Mouse (Mus musculus) liver, embryonic 13.5 days (tissue): ENCODE data around the gene Fen1. TPM values are rescaled to one million over a fixed set of nuclear protein-coding genes. Genes with fewer than 3 reads are reported as not detected.
A peak's percentile ranks its signal among the peaks of the same experiment; 100 is the strongest.

Source experiments
- ATAC-seq: fragments of 200-750 bp; cut with Nextera tagmentation; 2 replicates; pipeline ENCODE4 v1.8.0; 2017; ENCODE audit warnings: low read depth, mild to moderate bottlenecking, moderate number of reproducible peaks, moderate library complexity
- DNase-seq: peaks from one replicate; pipeline ENCODE4 v3.0.0; 2022
- H3K27ac ChIP-seq: fragments of 300-500 bp; sonication (generic); 2 replicates; pipeline ENCODE4 v1.5.1; 2015; ENCODE audit warnings: moderate library complexity, mild to moderate bottlenecking, inconsistent platforms
- H3K27me3 ChIP-seq: fragments of 300-500 bp; sonication (generic); 2 replicates; pipeline ENCODE4 v1.6.1; 2015; ENCODE audit warnings: mild to moderate bottlenecking, inconsistent platforms
- H3K36me3 ChIP-seq: fragments of 300-500 bp; sonication (generic); 2 replicates; pipeline ENCODE4 v1.6.1; 2015; ENCODE audit warnings: mild to moderate bottlenecking, inconsistent platforms
- H3K4me1 ChIP-seq: fragments of 300-500 bp; sonication (generic); replicated peaks from 2 replicates; pipeline ENCODE4 v1.6.1; 2015; ENCODE audit warnings: inconsistent platforms
- H3K4me2 ChIP-seq: fragments of 300-500 bp; sonication (generic); 2 replicates; pipeline ENCODE4 v1.6.1; 2015; ENCODE audit warnings: inconsistent platforms, mild to moderate bottlenecking, moderate library complexity
- H3K4me3 ChIP-seq: fragments of 300-500 bp; sonication (generic); replicated peaks from 2 replicates; pipeline ENCODE4 v1.5.1; 2015; ENCODE audit warnings: mild to moderate bottlenecking, inconsistent platforms
- H3K9ac ChIP-seq: fragments of 300-500 bp; sonication (generic); 2 replicates; pipeline ENCODE4 v1.6.1; 2015; ENCODE audit warnings: mild to moderate bottlenecking, inconsistent platforms
- H3K9me3 ChIP-seq: fragments of 300-500 bp; sonication (generic); replicated peaks from 2 replicates; pipeline ENCODE4 v1.6.1; 2016; ENCODE audit warnings: inconsistent platforms
- WGBS: fragments of 180-500 bp; shearing (Covaris S2); methylation state at CpG from one replicate; pipeline ENCODE4 v1.1.7; 2015; ENCODE audit not compliant: insufficient replicate concordance; 5-methylcytosine and 5-hydroxymethylcytosine counted together
- polyA plus RNA-seq: library from polyadenylated mRNA; unstranded; fragments of >200 nt; fragmentation: Nextera tagmentation; extraction: Ambion mirVana; gene quantifications from 2 replicates; pipeline ENCODE4 v1.2.1, GENCODE M21; 2015

Fen1 gene
- polyA plus RNA-seq, 1 experiment from 2014 or later = 190 TPM

DNA sequence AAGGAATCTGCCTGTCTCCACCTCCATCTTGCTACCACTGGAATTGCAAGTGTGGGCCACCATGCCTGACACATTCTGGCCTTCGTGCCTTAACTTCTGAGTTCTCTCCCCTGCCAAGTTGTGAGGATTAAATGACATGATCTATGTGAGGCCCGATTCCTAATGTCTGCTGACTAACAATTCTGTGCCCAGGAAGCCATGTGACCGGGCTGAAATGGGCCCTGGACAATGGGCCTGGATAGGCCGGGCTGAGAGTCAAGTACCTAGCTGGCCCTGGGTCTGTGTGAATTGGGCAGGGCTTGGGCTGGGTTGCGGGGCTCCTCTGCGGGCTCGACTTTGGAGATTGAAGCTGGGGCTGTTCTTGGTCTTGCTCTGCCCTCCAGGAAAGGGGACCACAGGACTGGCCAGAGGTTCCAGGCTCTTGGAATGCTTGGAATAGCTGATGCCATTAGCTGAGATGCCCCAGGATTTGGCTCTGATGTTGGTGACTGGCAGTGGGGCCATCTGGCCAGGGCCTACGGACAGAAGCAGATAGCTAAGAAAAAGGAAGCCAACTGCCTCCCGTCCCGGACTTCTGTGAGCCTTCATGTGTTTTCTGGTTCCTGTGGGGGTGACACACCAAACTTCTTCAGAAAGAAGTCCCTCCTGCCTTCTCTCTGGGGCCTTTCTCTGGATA, 10.0 kb upstream of the Fen1 start:
- 75% methylated on average over 10 of the region's 10 CpGs for WGBS
- H3K27ac ChIP-seq = no peak overlapping the region
- no peak overlapping the region for H3K4me3 ChIP-seq
- H3K4me2 ChIP-seq = no peak overlapping the region
- H3K36me3 ChIP-seq = peaks cover 57% of the 10 kb centered on the region
- no peak for DNase-seq
- no peaks in the 10 kb centered on the region for H3K27me3 ChIP-seq
- H3K4me1 ChIP-seq = peaks cover 19% of the 10 kb centered on the region
- no peaks in the 10 kb centered on the region for H3K9me3 ChIP-seq
- no peak overlapping the region for H3K9ac ChIP-seq
- no peak for ATAC-seq

DNA sequence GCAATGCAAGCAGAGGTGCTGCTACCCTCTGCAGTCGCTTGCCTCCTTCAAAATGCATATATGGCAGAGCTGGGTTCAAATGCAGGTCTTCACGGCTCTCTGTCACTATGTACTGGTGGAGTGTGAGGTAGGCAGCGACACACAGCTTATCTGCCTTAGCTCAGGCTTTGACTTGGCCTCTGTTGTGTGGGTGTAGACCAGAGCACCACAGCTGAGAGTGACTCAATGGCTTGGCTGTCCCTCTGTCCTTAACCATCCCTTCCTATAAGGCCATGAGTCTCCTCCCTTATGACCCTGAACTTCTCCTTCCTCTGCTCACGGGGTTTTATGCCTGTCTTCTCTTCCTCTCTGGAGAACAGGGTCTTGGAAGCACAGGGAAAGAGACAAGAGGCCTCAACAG, 6.9 kb upstream of the Fen1 start:
- peaks cover 78% of the 10 kb centered on the region for H3K36me3 ChIP-seq
- H3K4me1 ChIP-seq = peaks cover 19% of the 10 kb centered on the region
- no peak overlapping the region for H3K27ac ChIP-seq
- DNase-seq (no peak), ATAC-seq (peak; percentile 52; the same call in 1 of the 2 replicates)
- H3K9ac ChIP-seq = no peak overlapping the region
- H3K4me3 ChIP-seq = no peak overlapping the region
- 48% methylated on average over 4 of the region's 4 CpGs for WGBS
- H3K27me3 ChIP-seq = no peaks in the 10 kb centered on the region
- H3K4me2 ChIP-seq = no peak overlapping the region
- no peaks in the 10 kb centered on the region for H3K9me3 ChIP-seq

DNA sequence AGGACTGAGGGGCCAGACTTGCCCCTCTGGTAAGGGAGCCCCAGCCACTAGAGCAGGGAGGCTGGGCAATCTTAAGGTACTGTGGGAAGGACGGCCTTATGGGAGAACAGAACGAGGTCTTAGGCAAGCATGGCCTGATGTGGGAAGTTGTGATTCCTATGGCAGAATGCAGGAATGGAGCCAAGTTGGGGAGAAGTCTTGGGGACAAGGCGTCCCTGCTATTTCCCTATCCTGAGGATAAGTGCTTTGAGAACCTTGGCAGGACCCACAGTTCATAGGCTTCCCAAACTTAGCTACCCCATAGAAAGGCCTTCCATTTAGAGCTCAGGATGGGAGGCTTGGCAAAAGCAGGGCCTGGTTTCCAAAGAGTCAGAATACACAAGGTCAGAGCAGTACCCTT, 4.9 kb upstream of the Fen1 start:
- no peaks in the 10 kb centered on the region for H3K27me3 ChIP-seq
- H3K9ac ChIP-seq = no peak overlapping the region
- DNase-seq (no peak), ATAC-seq (no peak)
- H3K4me1 ChIP-seq = peaks cover 33% of the 10 kb centered on the region
- 75% methylated on average over 3 of the region's 3 CpGs for WGBS
- no peak overlapping the region for H3K4me3 ChIP-seq
- no peak overlapping the region for H3K4me2 ChIP-seq
- H3K36me3 ChIP-seq = peaks cover 81% of the 10 kb centered on the region
- H3K9me3 ChIP-seq = no peaks in the 10 kb centered on the region
- H3K27ac ChIP-seq = no peak overlapping the region

DNA sequence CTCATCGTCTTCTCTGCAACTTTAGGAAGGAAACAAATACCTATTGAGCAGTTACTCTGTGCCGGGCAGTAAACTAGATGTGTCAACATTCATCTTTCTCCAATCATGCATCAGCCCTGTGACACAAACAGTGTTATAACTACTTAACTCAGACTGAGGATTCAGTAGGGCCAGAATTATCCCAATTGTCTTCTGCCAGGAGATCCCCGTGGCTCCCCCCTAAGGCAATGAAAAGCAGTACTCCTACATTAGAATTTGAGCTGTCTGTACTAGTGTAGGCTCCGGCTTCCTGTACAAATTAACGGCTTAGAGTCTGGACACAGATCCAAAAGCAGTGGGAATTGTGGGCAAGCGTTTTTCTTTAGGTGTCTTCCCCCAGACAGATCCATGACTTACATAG, 1.1 kb upstream of the Fen1 start:
- H3K27me3 ChIP-seq = no peaks in the 10 kb centered on the region
- peak overlapping the region; percentile 94 for H3K9ac ChIP-seq
- peaks cover 68% of the 10 kb centered on the region for H3K36me3 ChIP-seq
- ATAC-seq (no peak), DNase-seq (no peak)
- peaks cover 41% of the 10 kb centered on the region for H3K4me1 ChIP-seq
- H3K4me2 ChIP-seq = peak overlapping the region; percentile 96
- peak overlapping the region; percentile 91 for H3K4me3 ChIP-seq
- peak overlapping the region; percentile 96 for H3K27ac ChIP-seq
- H3K9me3 ChIP-seq = no peaks in the 10 kb centered on the region
- WGBS = 65% methylated on average over 6 of the region's 6 CpGs

DNA sequence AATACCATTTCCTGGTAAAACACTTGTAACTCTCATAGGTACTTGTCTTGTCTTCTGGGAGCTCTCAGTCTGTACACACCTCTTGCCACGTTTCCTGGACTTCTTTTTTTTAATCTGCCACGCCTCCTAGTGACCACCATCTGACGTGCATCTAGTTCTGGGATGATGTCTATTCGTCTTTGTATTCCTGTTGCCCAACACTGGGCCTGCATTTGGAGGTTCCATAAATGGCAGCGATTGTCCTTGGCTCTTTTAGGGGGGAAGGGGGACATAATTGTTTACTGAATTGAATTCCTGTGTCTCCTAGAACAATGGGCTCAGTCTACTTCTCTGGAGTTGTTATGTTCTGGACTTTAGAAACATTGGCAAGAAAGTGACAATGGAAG, 640 bp upstream of the Fen1 start:
- peaks cover 68% of the 10 kb centered on the region for H3K36me3 ChIP-seq
- peak overlapping the region; percentile 91 for H3K4me3 ChIP-seq
- peak overlapping the region; percentile 96 for H3K27ac ChIP-seq
- DNase-seq = peak; percentile 59
- peak overlapping the region; percentile 96 for H3K4me2 ChIP-seq
- no peaks in the 10 kb centered on the region for H3K27me3 ChIP-seq
- no peaks in the 10 kb centered on the region for H3K9me3 ChIP-seq
- ATAC-seq = no peak; the same call in 1 of the 2 replicates
- peaks cover 45% of the 10 kb centered on the region for H3K4me1 ChIP-seq
- H3K9ac ChIP-seq = peak overlapping the region; percentile 94
- under 1% methylated on average over 5 of the region's 5 CpGs for WGBS

DNA sequence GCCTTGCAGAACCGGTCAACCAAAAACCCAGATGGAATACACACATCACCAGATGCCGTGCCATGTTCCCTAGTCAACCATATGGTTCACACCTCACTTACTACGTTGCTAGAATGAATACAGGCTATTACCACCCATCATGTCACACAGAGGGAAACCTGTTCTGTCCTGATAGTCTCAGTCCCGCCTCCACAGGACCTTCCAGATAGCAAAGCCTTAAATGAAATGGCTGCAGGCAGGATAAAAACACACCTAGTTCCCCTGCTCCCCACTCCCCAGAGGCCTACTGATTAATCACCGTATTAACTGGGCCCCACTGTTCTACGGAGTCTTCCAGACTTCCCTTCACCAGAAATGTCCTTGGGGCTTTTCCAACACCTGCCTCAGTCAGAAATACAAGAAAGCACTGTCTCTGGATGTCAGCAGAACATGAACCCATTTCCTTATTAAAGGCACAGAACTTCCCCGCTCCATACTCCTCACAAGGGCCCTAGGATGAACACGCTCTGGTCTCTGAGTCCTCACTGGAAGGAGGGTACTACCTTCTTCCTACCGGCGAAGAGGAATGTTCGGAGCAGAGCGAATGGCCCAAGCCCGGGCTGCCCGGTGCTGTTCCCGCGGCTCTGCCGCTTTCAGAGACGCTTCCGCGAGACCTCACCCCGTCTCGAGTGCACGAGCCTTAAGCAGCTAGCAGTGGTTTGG, 672 bp downstream of the Fen1 start:
- H3K4me2 ChIP-seq = peak overlapping the region; percentile 96
- H3K4me1 ChIP-seq = peaks cover 55% of the 10 kb centered on the region
- H3K36me3 ChIP-seq = peaks cover 67% of the 10 kb centered on the region
- DNase-seq (peak; percentile 74), ATAC-seq (peak; percentile 84)
- peak overlapping the region; percentile 94 for H3K9ac ChIP-seq
- H3K27me3 ChIP-seq = no peaks in the 10 kb centered on the region
- WGBS = under 1% methylated on average over 23 of the region's 23 CpGs
- H3K4me3 ChIP-seq = peak overlapping the region; percentile 91
- peak overlapping the region; percentile 96 for H3K27ac ChIP-seq
- H3K9me3 ChIP-seq = no peaks in the 10 kb centered on the region

DNA sequence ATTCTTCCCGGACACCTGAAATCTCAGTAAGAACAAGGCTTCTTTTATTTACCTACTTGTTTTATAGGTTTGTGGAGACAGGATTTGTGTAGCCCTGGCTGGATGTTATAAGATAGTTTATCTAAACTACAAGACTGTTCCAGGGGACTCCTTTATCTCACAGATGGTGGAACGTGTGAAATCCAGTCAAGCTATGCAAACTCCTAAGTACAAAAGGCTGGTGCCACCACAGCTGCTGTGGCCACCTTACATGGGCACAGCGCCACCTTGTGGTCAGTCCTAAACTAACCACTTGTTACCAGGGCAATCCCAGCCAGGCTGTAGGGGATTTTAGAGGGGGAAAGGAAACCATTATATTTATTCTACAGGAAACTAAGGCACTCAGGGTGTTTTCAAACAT, 5.2 kb downstream of the Fen1 start:
- Histone ChIP-seq H3K4me2 (no peak overlapping the region), H3K9ac (no peak overlapping the region), H3K27ac (0 out of 2 replicates have a peak overlapping the region, but pooled peaks have one; percentile 21), H3K36me3 (peaks cover 84% of the 10 kb centered on the region), H3K4me1 (peaks cover 46% of the 10 kb centered on the region), H3K4me3 (no peak overlapping the region), H3K9me3 (no peaks in the 10 kb centered on the region), H3K27me3 (no peaks in the 10 kb centered on the region)
- peak; percentile 67 for DNase-seq
- ATAC-seq = no peak
- 25% methylated on average over 3 of the region's 3 CpGs for WGBS

DNA sequence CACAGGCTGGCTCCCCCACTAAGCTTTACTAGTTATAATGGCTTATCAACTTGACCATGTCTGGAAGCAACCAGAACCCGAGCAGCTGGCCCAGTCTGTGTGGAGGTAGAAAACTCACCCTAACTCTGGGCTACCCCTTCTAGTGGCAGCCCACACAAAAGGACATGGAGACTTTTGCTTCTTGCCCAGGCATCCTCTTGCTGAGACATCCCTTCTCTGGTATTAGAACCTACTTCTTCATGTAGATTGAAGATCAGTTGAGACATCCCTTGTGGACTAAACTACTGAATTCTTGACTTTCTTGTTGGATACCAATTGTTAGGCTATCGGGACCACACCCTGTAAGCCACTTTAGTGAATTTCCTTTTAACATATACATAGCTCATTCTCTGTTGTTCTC, 5.7 kb downstream of the Fen1 start:
- DNase-seq (no peak), ATAC-seq (no peak)
- WGBS = 69% methylated on average over 2 of the region's 2 CpGs
- peaks cover 88% of the 10 kb centered on the region for H3K36me3 ChIP-seq
- no peaks in the 10 kb centered on the region for H3K9me3 ChIP-seq
- no peak overlapping the region for H3K27ac ChIP-seq
- no peak overlapping the region for H3K9ac ChIP-seq
- no peak overlapping the region for H3K4me2 ChIP-seq
- peaks cover 46% of the 10 kb centered on the region for H3K4me1 ChIP-seq
- H3K27me3 ChIP-seq = no peaks in the 10 kb centered on the region
- no peak overlapping the region for H3K4me3 ChIP-seq

DNA sequence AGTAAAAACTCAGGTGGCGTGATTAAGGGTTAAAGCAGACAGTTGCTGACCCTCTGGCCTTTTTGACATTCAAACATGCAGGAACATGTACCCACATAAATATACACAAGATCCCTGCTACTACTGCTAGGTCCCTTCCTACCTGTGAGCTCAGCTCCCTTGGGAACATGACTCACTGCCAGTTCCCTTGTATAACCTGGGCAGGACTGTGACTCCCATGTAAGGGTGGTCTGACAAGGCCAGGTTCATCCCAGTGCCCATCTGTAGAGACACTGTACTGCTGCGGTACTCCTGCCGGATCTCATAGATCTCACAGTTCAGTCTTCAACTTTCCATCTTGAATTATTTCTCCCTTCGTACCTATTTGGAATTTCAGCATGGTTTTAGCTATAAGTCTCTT, 6.8 kb downstream of the Fen1 start:
- H3K4me1 ChIP-seq = peaks cover 37% of the 10 kb centered on the region
- H3K9ac ChIP-seq = no peak overlapping the region
- H3K4me2 ChIP-seq = no peak overlapping the region
- H3K9me3 ChIP-seq = no peaks in the 10 kb centered on the region
- DNase-seq (no peak), ATAC-seq (no peak)
- no peak overlapping the region; the same call in 1 of the 2 replicates for H3K27ac ChIP-seq
- H3K4me3 ChIP-seq = no peak overlapping the region
- peaks cover 99% of the 10 kb centered on the region for H3K36me3 ChIP-seq
- WGBS = 92% methylated on average over 4 of the region's 4 CpGs
- no peaks in the 10 kb centered on the region for H3K27me3 ChIP-seq

DNA sequence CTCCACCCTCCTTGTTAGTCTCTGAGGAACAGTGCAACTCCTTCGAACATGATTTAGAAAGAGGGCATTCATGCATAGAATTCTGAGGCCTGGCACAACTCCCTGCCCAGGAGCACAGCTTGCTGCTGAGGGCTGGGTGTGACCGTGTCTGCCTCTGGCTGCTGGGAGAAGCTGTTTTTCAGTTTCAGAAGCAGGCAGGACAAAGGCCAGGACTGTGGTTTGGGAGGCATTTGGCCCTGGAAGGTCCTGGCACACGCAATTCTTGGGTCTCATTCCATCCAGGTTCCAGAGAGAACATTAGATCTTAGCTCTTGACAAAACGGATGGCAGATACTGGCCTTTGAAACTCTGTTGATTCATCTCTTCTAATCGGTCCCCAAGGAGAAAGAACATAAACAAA, 8.7 kb downstream of the Fen1 start:
- Histone ChIP-seq H3K27me3 (no peaks in the 10 kb centered on the region), H3K4me2 (no peak overlapping the region), H3K9ac (no peak overlapping the region), H3K4me1 (peaks cover 38% of the 10 kb centered on the region), H3K4me3 (no peak overlapping the region), H3K27ac (no peak overlapping the region; the same call in 1 of the 2 replicates), H3K9me3 (no peaks in the 10 kb centered on the region), H3K36me3 (peaks cover 97% of the 10 kb centered on the region)
- WGBS = 80% methylated on average over 5 of the region's 5 CpGs
- DNase-seq (no peak), ATAC-seq (no peak)

DNA sequence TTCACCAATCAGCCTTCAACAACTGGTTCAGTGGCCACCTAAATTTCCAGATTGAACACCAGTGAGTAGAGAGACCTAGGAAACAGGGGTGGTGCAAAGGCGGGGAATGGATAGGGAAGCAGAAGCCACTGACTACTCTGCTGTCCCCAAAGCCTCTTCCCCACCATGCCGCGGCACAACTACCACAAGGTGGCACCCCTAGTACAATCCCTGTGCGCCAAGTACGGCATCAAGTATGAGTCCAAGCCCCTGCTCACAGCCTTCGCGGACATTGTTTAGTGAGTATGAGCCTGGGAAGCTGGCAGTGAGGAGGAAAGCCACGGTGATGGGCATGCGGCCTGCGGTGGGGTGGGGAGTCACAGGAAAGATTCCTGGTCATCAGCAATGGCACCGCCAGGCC, 9.6 kb downstream of the Fen1 start:
- WGBS = 77% methylated on average over 11 of the region's 11 CpGs
- Histone ChIP-seq H3K27me3 (no peaks in the 10 kb centered on the region), H3K4me3 (no peak overlapping the region), H3K4me2 (no peak overlapping the region), H3K4me1 (peaks cover 30% of the 10 kb centered on the region), H3K9me3 (no peaks in the 10 kb centered on the region), H3K36me3 (peaks cover 97% of the 10 kb centered on the region), H3K27ac (no peak overlapping the region), H3K9ac (no peak overlapping the region)
- DNase-seq = no peak
- ATAC-seq = no peak

DNA sequence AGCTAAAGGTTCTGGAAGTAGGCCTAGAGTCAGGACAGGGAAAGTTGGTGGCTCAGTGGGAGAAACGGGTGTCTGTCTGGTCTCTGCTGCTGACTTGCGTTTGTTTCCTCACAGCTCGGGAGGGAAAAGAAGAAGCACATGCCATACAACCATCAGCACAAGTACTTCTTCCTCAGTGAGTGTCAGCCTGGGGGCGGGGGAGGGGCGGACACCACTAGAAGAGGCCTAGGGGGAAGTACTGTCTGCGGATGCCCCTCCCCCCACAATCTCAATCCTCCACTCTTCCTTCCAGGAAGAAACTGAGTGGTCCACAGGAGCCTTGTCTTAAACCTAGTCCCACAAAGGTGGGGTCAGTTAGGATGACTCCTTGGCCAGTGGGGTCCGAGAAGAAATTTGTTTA, 12.6 kb downstream of the Fen1 start:
- 37% methylated on average over 7 of the region's 7 CpGs for WGBS
- H3K4me2 ChIP-seq = no peak overlapping the region
- H3K27me3 ChIP-seq = no peaks in the 10 kb centered on the region
- peaks cover 99% of the 10 kb centered on the region for H3K36me3 ChIP-seq
- H3K4me3 ChIP-seq = no peak overlapping the region
- peaks cover 29% of the 10 kb centered on the region for H3K4me1 ChIP-seq
- DNase-seq (no peak), ATAC-seq (peak; percentile 35)
- no peaks in the 10 kb centered on the region for H3K9me3 ChIP-seq
- no peak overlapping the region for H3K9ac ChIP-seq
- peak overlapping the region; percentile 39 for H3K27ac ChIP-seq
